Mouse (Mus musculus) embryonic stem cell, embryonic (primary cell): ENCODE results near the gene Sympk.

Experiments used
- CTCF ChIA-PET, 4 experiments: fragments of 300-600 bp in 2 of 4; fragments of 350-600 bp in 2 of 4; sonication (Branson Sonifier 250); formaldehyde crosslinking; loops; one replicate each; lab custom pipeline; 2022; ENCODE audit warnings: inconsistent platforms in 2 of 4; lab: Charles Lee
- POLR2A ChIA-PET, 4 experiments: fragments of 300-600 bp in 2 of 4; fragments of 350-600 bp in 2 of 4; sonication (Branson Sonifier 250); formaldehyde crosslinking; loops; one replicate each; lab custom pipeline; 2022; ENCODE audit warnings: antibody characterized with exemption in 4 of 4, inconsistent platforms in 1 of 4; lab: Charles Lee

The Sympk gene

DNA sequence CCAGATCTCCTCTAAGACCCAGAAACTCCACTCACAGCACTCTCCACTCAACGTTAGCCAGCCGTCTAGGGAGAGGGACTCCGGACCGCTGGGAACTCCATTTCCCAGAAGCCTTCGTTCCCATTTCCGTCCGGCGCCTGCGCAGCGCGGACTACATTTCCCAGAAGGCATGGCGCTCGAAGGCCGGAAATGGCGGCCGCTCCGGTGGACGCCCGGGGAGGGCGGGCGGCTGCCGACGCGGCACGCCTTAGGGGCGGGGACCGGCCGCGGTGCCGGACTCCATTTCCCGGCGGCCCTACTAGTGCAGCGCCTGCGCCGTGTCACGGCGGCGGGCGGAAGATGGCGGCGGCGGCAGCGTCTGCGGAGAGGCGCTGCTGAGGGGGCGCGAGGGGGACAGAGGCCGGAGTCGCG, at the start of gene Sympk:
Sympk (plus strand) TSS at position 282 of the 411 bp plus-strand sequence.
- ChIA-PET CTCF (interaction anchor here (0.8 to 2.8 kb wide), 18 partner anchors 9 to 132 kb away, joined by 3 to 12 read pairs (median 4); partner anchors contain the start of genes Irf2bp1 (in 1 of the 4), Mypop (in 1 of the 4), Rsph6a (in 1 of the 4) and Six5 (in 1 of the 4)), POLR2A (interaction anchor here in 3 of 4 experiments (0.8 to 2.7 kb wide), 16 partner anchors 10 to 248 kb away, joined by 3 to 8 read pairs (median 4); partner anchors contain the start of genes Irf2bp1 (in 1 of the 3) and Mypop (in 1 of the 3))

DNA sequence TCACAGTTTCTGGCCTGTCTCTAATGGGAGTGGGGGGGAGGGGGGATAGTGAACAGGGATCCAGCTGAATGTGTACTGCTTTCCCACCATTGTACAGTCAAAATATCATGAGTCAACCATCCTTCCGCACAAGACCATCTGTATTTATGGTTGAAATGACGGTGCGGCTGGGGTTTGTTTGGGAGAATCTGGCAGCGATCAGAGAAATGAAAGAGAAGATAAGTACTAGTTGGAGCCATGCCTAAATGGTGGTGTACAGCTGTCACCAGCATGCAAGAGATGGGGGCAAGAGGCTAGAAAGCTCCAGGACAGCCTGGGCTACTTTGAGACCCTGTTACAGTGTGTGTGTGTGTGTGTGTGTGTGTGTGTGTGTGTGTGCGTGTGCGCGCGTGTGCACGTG, 45.8 kb upstream of the Sympk start:
- POLR2A ChIA-PET: no interaction called here
- CTCF ChIA-PET: interaction anchor here in 2 of 4 experiments (0.6 kb wide), 2 partner anchors 29 to 111 kb away, joined by 3 read pairs; no protein-coding TSS in a partner anchor

DNA sequence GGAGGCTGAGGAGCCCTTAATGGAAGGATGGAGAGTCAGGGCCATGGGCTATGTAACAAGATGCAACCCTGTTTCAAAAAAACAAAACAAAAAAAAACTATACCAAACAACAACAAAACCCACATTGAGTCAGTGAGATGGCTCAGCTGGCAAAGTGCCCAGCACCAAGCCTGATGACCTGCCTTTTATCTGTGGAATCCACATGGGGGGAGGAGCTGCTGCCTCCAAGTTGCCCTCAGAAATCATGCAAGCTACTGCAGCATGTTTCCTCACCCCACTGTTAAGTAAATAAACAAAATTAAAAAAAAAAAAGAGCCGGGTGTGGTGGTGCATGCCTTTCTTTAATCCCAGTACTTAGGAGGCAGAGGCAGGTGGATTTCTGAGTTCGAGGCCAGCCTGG, 37.7 kb upstream of the Sympk start:
- ChIA-PET CTCF (interaction anchor here in 1 of 4 experiments (0.9 kb wide), 1 partner anchor 94 kb away, joined by 3 read pairs; no protein-coding TSS in a partner anchor), POLR2A (interaction anchor here in 1 of 4 experiments (1.3 to 1.4 kb wide), 2 partner anchors 30 to 37 kb away, joined by 3 read pairs; partner anchors contain the start of gene Foxa3)

DNA sequence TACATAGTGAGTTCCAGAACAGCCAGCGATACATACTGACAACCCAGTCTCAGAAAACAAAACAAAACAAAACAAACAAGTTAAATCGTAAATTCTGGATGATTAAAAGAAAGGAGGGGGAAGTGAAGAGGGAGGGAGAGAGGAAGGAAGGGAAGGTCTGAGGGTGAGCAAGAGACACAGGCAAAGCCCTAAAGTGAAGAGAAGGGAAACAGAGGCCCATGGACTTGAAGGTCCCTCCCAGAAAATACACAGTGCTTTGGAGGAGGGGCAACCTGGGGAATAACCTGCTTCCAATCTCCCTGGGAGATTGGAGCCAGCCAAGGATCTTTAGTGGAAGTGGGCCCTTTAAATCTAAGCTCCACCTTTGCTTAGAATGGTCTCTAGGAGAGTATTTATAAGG, 37.1 kb upstream of the Sympk start, which contains the start of gene Nanos2:
Nanos2 (plus strand) TSS at position 301 of the 400 bp plus-strand sequence.
- ChIA-PET POLR2A (interaction anchor here in 2 of 4 experiments (1.0 to 1.4 kb wide), 2 partner anchors 31 to 94 kb away, joined by 3 read pairs; no protein-coding TSS in a partner anchor), CTCF (interaction anchor here in 2 of 4 experiments (0.6 to 0.8 kb wide), 2 partner anchors 16 to 159 kb away, joined by 3 read pairs; no protein-coding TSS in a partner anchor)

- ChIA-PET POLR2A (interaction anchor here in 1 of 4 experiments (1.0 kb wide), 1 partner anchor 94 kb away, joined by 3 read pairs; no protein-coding TSS in a partner anchor), CTCF (interaction anchor here in 2 of 4 experiments (0.6 to 0.8 kb wide), 2 partner anchors 16 to 160 kb away, joined by 3 read pairs; no protein-coding TSS in a partner anchor)
Observed at GRCm38 (mm10) chr7:18987747-18988146, 36.4 kb upstream of the Sympk start.

- POLR2A ChIA-PET: interaction anchor here in 1 of 4 experiments (5.1 kb wide), 1 partner anchor 14 kb away, joined by 63 read pairs; the partner anchor contains the start of gene Irf2bp1
- CTCF ChIA-PET: no interaction called here
Observed at GRCm38 (mm10) chr7:18988780-18989179, 35.4 kb upstream of the Sympk start.

GRCm38 (mm10) chr7:18989995-18990394, 34.2 kb upstream of the Sympk start:
- ChIA-PET POLR2A (interaction anchor here in 2 of 4 experiments (0.6 to 5.1 kb wide), 14 partner anchors 13 to 174 kb away, joined by 3 to 63 read pairs (median 4); partner anchors contain the start of genes Ccdc61 (in 1 of the 2), Foxa3 (in 1 of the 2) and Irf2bp1 (in 1 of the 2)), CTCF (interaction anchor here in 3 of 4 experiments (1.3 to 2.0 kb wide), 5 partner anchors 13 to 102 kb away, joined by 3 to 5 read pairs (median 4); partner anchors contain the start of genes Irf2bp1 (in 1 of the 3) and Rsph6a (in 1 of the 3))

DNA sequence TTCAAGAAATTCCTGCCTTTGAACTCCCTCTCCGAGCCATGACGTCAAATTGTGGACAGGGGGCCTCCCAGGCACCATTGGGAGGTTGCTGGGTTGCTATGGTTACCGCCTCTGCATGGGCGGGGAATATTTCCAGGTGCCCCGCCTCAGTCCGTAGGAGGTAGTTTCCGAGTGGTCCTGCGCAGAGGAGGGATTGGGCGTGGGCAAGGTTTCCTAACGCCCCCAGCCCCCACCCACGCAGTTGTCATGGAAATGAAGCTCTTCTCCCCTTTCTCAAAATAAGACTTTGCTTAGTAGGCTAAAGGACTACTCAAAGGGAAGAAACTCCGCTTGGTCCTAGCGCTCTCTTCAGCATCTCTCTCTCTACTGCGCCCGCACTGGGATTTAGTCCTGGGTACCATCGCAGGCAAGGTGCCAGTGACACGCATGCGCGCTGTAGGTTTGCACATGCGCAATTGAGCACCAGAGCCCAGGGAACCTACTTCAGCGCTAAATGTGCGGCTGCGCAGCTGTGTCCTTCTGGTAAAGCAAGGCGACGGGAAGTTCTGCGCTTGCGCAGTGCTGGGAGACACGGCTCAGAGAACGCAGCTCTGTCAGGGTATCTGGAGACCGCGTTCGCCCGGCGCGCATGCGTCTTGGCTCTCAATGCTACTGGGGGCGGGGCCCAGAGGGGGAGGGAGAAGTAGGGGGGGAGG, 33.4 kb upstream of the Sympk start, which contains the start of gene Mypop:
Mypop (plus strand) TSS at position 645 of the 695 bp plus-strand sequence.
- CTCF ChIA-PET: interaction anchor here (0.6 to 2.0 kb wide), 15 partner anchors 8 to 598 kb away, joined by 3 to 13 read pairs (median 4); partner anchors contain the start of genes Ccdc61 (in 1 of the 4), Foxa3 (in 1 of the 4), Irf2bp1 (in 1 of the 4) and Rsph6a (in 1 of the 4)
- POLR2A ChIA-PET: interaction anchor here (0.6 to 5.1 kb wide), 24 partner anchors 10 to 173 kb away, joined by 3 to 63 read pairs (median 4); partner anchors contain the start of genes Ccdc61 (in 1 of the 4), Foxa3 (in 1 of the 4) and Irf2bp1 (in 1 of the 4)

- ChIA-PET POLR2A (interaction anchor here in 2 of 4 experiments (0.7 to 5.1 kb wide), 11 partner anchors 9 to 172 kb away, joined by 3 to 63 read pairs (median 5); partner anchors contain the start of genes Ccdc61 (in 1 of the 2) and Irf2bp1 (in 1 of the 2)), CTCF (interaction anchor here in 3 of 4 experiments (0.6 to 2.0 kb wide), 5 partner anchors 9 to 140 kb away, joined by 3 to 8 read pairs (median 4); no protein-coding TSS in a partner anchor)
Observed at GRCm38 (mm10) chr7:18991660-18992293, 32.4 kb upstream of the Sympk start.

- CTCF ChIA-PET: interaction anchor here in 2 of 4 experiments (0.6 to 1.5 kb wide), 2 partner anchors 9 to 140 kb away, joined by 4 to 8 read pairs; no protein-coding TSS in a partner anchor
Observed at GRCm38 (mm10) chr7:18992294-18992675, 31.9 kb upstream of the Sympk start.

GRCm38 (mm10) chr7:18993036-18993435, 31.1 kb upstream of the Sympk start:
- CTCF ChIA-PET: interaction anchor here in 1 of 4 experiments (0.7 to 1.5 kb wide), 2 partner anchors 8 to 21 kb away, joined by 3 to 8 read pairs; no protein-coding TSS in a partner anchor
- POLR2A ChIA-PET: interaction anchor here in 3 of 4 experiments (0.6 to 5.1 kb wide), 7 partner anchors 9 to 351 kb away, joined by 3 to 63 read pairs (median 4); partner anchors contain the start of genes Ercc1 (in 1 of the 3) and Irf2bp1 (in 1 of the 3)

More at GRCm38 (mm10) chr7:18992294-18992675, 31.9 kb upstream of the Sympk start:
- POLR2A ChIA-PET: interaction anchor here in 2 of 4 experiments (1.5 to 5.1 kb wide), 4 partner anchors 10 to 95 kb away, joined by 3 to 63 read pairs (median 4); partner anchors contain the start of gene Irf2bp1 (in 1 of the 2)

DNA sequence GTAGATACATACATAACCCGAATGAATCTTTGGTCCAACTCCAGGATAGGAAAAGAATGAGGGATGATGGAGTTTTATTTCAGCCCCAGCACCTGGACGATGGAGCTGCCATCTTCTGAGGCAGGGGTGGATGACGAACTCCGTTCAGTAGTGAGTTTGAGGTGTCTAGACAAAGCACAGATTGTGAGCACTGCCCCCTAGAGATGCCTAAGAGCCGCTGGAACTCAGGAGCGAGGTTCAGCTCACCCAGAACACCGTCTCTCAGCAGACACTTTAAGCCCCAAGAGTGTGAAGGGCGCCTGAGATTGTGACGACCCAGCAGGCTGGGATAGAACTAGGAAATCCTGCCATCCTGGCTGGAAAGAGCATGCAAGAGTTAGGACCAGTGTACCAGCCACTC, 25.3 kb upstream of the Sympk start:
- CTCF ChIA-PET: interaction anchor here in 3 of 4 experiments (0.5 to 1.6 kb wide), 4 partner anchors 8 to 297 kb away, joined by 3 to 7 read pairs (median 4); partner anchors contain the start of gene Mypop (in 1 of the 3)

DNA sequence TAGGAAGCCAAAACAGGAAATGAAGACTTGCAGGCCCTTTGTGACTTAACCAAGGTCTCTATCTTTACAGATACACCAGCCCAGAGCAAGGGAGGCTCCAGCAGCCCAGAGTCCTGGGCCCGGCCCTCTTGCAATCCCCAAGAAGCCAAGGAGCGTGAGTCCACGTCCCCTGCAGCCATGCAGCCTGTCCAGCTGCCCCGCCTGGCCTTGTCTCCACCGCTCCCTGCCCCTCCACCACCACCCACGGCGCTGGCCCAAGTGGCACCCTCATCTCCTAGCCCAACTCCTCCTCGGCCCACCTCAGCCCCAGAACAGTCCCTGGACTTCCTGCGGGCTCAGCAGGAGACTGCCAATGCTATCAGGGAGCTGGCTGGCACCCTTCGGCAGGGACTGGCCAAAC, 23.8 kb upstream of the Sympk start:
- ChIA-PET POLR2A (interaction anchor here in 3 of 4 experiments (0.6 to 8.3 kb wide), 19 partner anchors 9 to 116 kb away, joined by 3 to 63 read pairs (median 4); partner anchors contain the start of genes Ccdc61 (in 2 of the 3), Mypop (in 2 of the 3), Foxa3 (in 1 of the 3) and Nova2 (in 1 of the 3)), CTCF (interaction anchor here in 2 of 4 experiments (0.6 to 1.4 kb wide), 9 partner anchors 8 to 108 kb away, joined by 3 to 8 read pairs (median 3); no protein-coding TSS in a partner anchor)

More for the DNA sequence above, 25.3 kb upstream of the Sympk start:
- POLR2A ChIA-PET: interaction anchor here in 1 of 4 experiments (8.3 kb wide), 1 partner anchor 8 kb away, joined by 63 read pairs; the partner anchor contains the start of gene Mypop

DNA sequence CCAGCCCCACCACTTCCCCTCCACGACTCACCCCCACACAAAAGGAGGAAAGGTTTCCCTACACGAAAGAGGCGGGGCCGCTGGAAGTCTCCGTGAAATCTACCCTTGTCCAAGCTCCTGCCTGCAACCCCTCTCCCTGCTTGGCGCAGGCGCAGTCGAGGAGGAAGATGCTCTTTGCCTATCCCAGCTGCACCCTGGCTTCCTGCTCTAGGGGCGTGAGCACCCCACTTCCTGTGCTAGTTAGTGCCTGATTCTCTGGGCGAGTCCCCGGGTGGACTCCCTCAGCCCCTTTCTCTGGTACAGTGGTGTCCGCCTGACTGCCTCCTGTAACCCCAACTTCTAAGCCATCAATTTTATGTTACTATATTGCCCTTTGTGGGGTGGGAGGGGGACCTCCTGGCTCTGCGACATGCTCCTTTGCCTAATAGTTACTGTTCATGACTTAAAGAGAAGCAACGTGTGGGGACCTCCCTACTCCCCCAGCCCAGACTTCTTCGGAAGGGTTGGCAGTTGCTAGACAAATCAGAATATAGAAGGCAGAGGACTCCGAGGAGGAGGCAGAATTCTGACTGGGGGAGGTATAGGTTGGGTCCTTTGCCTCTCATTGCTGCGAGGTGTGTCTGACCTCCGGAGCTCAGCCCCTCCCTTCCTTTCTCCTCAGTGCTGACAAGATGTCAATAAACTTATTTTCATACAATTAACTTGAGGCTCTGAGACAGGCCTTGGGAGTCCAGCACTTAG, 22.9 kb upstream of the Sympk start:
- POLR2A ChIA-PET: interaction anchor here in 3 of 4 experiments (0.6 to 8.3 kb wide), 22 partner anchors 10 to 117 kb away, joined by 3 to 63 read pairs (median 4); partner anchors contain the start of genes Ccdc61 (in 2 of the 3), Mypop (in 2 of the 3), Foxa3 (in 1 of the 3) and Nova2 (in 1 of the 3)
- CTCF ChIA-PET: interaction anchor here in 3 of 4 experiments (0.5 to 1.4 kb wide), 11 partner anchors 9 to 109 kb away, joined by 3 to 8 read pairs (median 3); no protein-coding TSS in a partner anchor

- ChIA-PET POLR2A (interaction anchor here in 2 of 4 experiments (1.3 to 8.3 kb wide), 5 partner anchors 10 to 92 kb away, joined by 3 to 63 read pairs (median 10); partner anchors contain the start of gene Mypop (in 2 of the 2)), CTCF (no interaction called here)
Observed at GRCm38 (mm10) chr7:19001807-19002085, 22.4 kb upstream of the Sympk start.
